Mouse (Mus musculus) mammary gland, adult 2 months (tissue): ENCODE measurements around the gene Gm6760. TPM values are rescaled to one million over a fixed set of nuclear protein-coding genes. Genes with fewer than 3 reads are reported as not detected.

Experiments
- polyA plus RNA-seq: library from polyadenylated mRNA; depleted of rRNA; stranded (reverse); fragments of >200 nt; gene quantifications from 2 replicates; pipeline ENCODE4 v1.2.3, GENCODE M21; 2012; ENCODE audit warnings: low replicate concordance; rRNA removed

Gene Gm6760
- polyA plus RNA-seq, result not detected in 2 replicates

GRCm38 (mm10) chrX:64152098-64152497 is at the start of gene Gm6760:
Gene Gm6760 (minus strand): TSS chrX:64152198.

GRCm38 (mm10) chrX:64173248-64173647 is 21.2 kb upstream of the Gm6760 start, which contains the start of gene 3830417A13Rik:
Gene 3830417A13Rik (plus strand): TSS chrX:64173548.

Other genes starting within 250 kb of the Gm6760 start
- gene 3830417A13Rik, start 21.4 kb upstream of the Gm6760 start, polyA plus RNA-seq, result 0.20 and 0.60 TPM in 2 replicates
- gene Slitrk4, start 124.8 kb upstream of the Gm6760 start, polyA plus RNA-seq, result 0.04 TPM in 1 of 2 replicates, not detected in the other